Mouse (Mus musculus): ENCODE results near the gene Dnajc15. TPM values are rescaled to one million over a fixed set of nuclear protein-coding genes. Genes with fewer than 3 reads are reported as not detected.

Dnajc15 gene
- 122 and 154 TPM in 2 replicates for polyA plus RNA-seq (2015; fragmentation: Nextera tagmentation; extraction: Ambion mirVana)

DNA sequence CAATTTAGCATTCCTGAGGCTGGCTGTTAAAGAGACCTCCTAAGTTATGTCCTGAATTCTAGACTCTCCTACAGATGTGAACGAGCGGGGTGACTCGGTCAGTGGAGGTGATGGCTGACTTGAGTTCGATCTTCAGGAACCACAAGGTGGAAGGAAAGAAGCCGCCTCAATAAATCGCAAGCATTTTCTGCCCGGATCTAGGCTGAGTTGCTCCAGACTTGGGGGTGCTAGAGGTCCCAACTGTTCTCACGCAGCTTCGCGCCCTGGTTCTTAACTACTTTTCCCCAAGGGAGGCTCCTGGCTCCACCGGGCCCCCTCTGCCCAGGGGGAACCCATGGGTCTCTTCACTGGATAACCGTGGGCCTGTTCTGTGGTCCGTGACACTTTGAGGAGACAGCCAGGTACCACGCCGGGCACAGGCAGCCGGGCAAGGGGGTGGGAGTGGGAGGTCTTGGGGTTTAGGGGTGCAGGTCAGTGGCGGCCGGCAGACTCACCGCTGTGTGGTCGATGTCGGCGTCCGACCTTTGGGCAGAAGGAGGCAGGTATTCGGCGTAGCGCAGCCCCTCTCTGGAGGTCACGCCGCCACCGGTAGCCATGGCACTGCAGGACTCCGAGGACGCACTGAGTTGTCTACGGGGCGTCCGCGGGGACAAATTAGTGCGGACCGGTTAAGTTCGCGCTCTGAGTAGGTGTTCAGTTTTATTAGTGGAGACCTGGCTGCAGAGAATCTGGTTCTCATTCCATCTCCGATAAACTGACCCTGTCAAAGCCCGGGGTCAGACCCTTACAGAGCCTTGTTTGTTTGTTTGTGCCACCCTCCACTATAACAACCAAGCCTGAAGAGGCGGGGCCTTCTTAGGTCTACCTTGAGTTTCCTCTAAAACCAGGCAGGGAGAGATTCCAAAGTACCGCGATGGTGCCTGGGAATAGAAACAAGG is at the start of gene Dnajc15:
TSS of gene Dnajc15 (minus strand) at position 822 of the 938 bp plus-strand sequence.
- Histone ChIP-seq H3K36me3 (peaks cover 12% of the 10 kb centered on the region; the same call in 1 of the 2 replicates), H3K27me3 (replicated peaks) (no peaks in the 10 kb centered on the region), H3K4me1 (peaks cover 13% of the 10 kb centered on the region), H3K27ac (replicated peaks) (no peak within 1 kb of the TSS), H3K4me2 (peak within 1 kb of the TSS; percentile 77), H3K4me3 (peak within 1 kb of the TSS; percentile 65), H3K9me3 (no peaks in the 10 kb centered on the region), H3K9ac (peak within 1 kb of the TSS; percentile 84)
- WGBS = 1% methylated on average over 44 of the region's 44 CpGs
- ATAC-seq (ENCODE audit: extremely low read depth, insufficient number of reproducible peaks, low FRiP score, low TSS enrichment) = peak; percentile 54

DNA sequence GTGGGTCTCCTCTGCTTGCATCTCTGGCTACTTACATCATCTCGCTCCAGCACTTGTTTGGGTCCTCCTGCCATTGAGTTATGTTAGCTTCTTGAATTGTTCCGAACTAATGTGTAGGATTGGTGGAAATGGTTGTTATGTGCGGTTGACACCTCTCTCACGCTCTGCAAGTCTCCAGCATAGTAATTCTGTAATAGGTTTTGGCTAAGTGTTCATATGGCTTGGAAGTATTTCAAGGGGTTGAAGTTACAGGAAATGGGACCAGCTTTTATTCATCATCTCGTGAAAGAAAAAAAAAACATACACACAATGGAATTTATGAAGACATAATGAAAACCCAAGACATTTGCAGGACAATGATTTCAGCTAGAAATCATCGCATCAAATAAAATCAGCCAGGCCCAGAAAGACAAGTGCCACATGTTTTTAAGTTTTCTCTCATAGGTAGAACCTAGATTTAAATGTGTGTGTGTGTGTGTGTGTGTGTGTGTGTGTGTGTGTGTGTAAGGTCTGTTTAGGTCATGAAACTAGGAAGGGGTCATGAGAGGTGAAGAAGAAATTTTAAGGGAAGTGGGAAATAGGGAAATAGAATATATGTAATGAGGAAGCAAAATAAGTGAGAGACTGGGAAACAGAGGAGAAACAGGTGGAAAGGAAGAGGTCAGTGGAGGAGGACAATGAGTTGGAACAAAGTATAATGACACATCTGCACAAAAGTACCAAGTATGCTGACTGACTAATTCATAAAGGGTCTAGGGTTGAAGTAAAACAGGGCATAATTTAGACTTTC is 48.3 kb upstream of the Dnajc15 start:
- H3K4me2 ChIP-seq = no peak overlapping the region
- no peaks in the 10 kb centered on the region for H3K36me3 ChIP-seq
- no peak overlapping the region for H3K4me3 ChIP-seq
- no peak for ATAC-seq (ENCODE audit: extremely low read depth, insufficient number of reproducible peaks, low FRiP score, low TSS enrichment)
- H3K4me1 ChIP-seq = peaks cover 7% of the 10 kb centered on the region; the same call in 1 of the 2 replicates
- WGBS = 71% methylated on average over 6 of the region's 6 CpGs
- H3K27me3 ChIP-seq (replicated peaks) = no peaks in the 10 kb centered on the region
- no peaks in the 10 kb centered on the region for H3K9me3 ChIP-seq
- no peak overlapping the region for H3K9ac ChIP-seq
- H3K27ac ChIP-seq (replicated peaks) = no peak overlapping the region

DNA sequence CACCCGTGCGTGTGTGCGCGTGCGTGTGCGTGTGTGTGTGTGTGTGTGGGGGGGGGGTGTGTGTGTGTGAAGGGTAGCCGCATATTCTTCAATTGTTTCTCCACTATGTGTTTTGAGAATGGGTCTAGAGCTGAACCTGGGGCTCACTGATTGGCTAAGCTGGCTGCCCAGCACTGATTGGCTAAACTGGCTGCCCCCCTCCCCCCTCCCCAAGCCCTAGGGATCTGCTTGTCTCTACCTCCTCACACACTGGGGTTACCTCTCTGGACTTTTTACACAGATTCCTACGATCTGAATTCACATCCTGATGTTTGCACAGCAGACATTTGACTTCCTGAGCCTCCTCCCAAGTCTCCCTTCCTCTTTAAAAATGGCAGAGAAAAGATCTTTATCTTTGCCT is 46.7 kb upstream of the Dnajc15 start:
- Histone ChIP-seq H3K9ac (no peak overlapping the region), H3K27ac (replicated peaks) (no peak overlapping the region), H3K4me2 (no peak overlapping the region), H3K4me1 (peaks cover 7% of the 10 kb centered on the region; the same call in 1 of the 2 replicates), H3K36me3 (no peaks in the 10 kb centered on the region), H3K9me3 (no peaks in the 10 kb centered on the region), H3K27me3 (replicated peaks) (no peaks in the 10 kb centered on the region), H3K4me3 (no peak overlapping the region)
- 86% methylated on average over 8 of the region's 8 CpGs for WGBS
- ATAC-seq (ENCODE audit: extremely low read depth, insufficient number of reproducible peaks, low FRiP score, low TSS enrichment) = no peak

DNA sequence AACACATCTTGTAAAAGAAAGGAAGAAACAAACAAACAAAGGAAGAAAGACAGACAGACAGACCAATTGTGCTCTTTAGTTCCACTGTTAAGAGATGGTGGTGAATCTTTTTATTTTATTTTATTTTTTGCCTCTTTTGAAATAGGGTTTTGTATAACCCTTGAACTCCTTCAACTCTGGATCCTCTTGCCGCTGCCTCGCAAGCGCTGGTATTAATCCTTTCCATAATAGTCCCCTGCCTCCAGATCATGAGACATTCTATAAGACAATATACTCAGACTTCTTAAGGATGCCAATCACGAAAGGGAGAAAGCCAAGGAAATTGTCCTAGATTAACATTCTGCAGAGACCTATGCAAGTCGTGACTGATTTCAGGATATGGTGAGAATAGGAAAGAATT is 40.9 kb upstream of the Dnajc15 start:
- H3K9ac ChIP-seq = no peak overlapping the region
- no peak overlapping the region for H3K4me2 ChIP-seq
- no peaks in the 10 kb centered on the region for H3K27me3 ChIP-seq (replicated peaks)
- no peak overlapping the region for H3K27ac ChIP-seq (replicated peaks)
- ATAC-seq (ENCODE audit: extremely low read depth, insufficient number of reproducible peaks, low FRiP score, low TSS enrichment) = no peak
- no peaks in the 10 kb centered on the region for H3K4me1 ChIP-seq
- no peaks in the 10 kb centered on the region for H3K9me3 ChIP-seq
- H3K36me3 ChIP-seq = no peaks in the 10 kb centered on the region
- no peak overlapping the region for H3K4me3 ChIP-seq
- 89% methylated on average over 5 of the region's 5 CpGs for WGBS

DNA sequence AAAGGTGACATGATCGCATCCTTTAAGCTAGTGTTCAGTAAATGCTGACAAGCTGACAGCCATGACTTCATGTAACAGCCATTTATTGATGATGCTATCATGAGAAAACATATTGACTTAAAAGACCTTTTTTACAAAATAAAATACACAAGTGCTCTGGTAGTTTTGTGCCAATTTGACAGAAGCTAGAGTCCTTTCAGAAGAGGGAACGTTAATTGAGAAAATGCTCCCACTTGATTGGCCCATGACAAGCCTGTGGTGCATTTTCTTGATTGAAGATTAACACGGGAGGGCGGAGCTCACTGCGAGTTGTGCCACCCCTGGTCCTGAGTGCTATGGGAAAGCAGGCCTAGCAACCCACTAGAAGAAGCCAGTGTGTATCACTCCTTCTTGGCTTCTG is 31.7 kb upstream of the Dnajc15 start:
- H3K27me3 ChIP-seq (replicated peaks) = no peaks in the 10 kb centered on the region
- H3K4me1 ChIP-seq = peaks cover 8% of the 10 kb centered on the region
- H3K36me3 ChIP-seq = no peaks in the 10 kb centered on the region
- no peak overlapping the region for H3K4me3 ChIP-seq
- no peak overlapping the region for H3K9ac ChIP-seq
- no peak overlapping the region for H3K4me2 ChIP-seq
- no peak overlapping the region for H3K27ac ChIP-seq (replicated peaks)
- no peaks in the 10 kb centered on the region for H3K9me3 ChIP-seq
- no peak for ATAC-seq (ENCODE audit: extremely low read depth, insufficient number of reproducible peaks, low FRiP score, low TSS enrichment)
- WGBS = 85% methylated on average over 5 of the region's 5 CpGs

DNA sequence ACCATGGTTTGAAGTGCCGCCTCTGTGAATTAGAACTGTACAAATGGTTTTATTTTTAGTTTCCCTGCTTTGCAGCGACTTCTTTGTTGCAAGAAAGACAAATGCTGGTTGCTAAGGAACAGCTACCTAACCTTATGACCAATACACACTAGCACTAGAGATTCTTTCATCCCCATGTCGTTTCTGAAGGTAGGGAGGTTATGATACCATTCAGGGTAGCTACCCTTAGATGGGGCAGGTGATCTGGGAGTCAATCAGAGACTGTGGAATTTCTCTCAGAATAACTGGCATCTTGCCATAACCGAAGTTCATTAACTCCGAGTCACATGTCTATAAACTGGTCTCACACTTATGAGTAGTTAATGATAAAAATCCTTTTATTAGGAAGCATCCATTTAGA is 30.5 kb upstream of the Dnajc15 start:
- peaks cover 8% of the 10 kb centered on the region for H3K4me1 ChIP-seq
- no peak for ATAC-seq (ENCODE audit: extremely low read depth, insufficient number of reproducible peaks, low FRiP score, low TSS enrichment)
- 44% methylated on average over 5 of the region's 5 CpGs for WGBS
- H3K27ac ChIP-seq (replicated peaks) = no peak overlapping the region
- H3K9me3 ChIP-seq = no peaks in the 10 kb centered on the region
- H3K4me2 ChIP-seq = peak overlapping the region; percentile 24; the same call in 1 of the 2 replicates
- no peaks in the 10 kb centered on the region for H3K27me3 ChIP-seq (replicated peaks)
- no peaks in the 10 kb centered on the region for H3K36me3 ChIP-seq
- H3K4me3 ChIP-seq = no peak overlapping the region
- H3K9ac ChIP-seq = no peak overlapping the region

DNA sequence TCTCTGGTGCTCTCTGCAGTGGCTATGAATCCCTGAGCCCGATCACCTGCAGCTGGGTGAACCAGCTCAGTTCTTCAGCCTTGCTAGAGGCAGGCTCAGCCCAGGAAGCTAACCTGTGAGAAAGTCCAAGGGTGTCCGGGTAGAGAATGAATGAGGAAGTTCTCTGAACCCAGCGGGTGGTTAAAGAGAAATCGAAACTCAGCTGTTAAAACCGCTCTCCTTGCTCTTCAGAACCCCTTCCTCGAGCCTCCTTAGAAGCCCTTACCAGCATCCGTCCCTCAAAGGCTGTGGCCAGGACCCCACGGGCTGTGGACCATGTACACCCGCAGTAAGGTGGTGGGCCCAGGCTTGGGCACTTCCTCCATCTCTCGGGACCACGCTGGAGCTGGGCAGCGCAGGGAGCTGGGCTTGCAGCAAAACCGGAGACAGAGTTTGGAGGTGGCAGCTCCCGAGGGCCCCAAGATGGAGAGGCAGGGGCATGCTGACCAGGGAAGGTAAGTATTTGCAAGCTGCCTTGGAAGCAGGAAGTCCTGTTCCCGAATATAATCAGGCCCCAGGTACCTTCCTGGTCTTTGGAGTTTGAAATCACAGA is 29.3 kb upstream of the Dnajc15 start, which contains the start of gene Epsti1:
TSS of gene Epsti1 (plus strand) at position 69 of the 592 bp plus-strand sequence.
- Histone ChIP-seq H3K9ac (peak within 1 kb of the TSS; percentile 56; the same call in 1 of the 2 replicates), H3K4me1 (peaks cover 8% of the 10 kb centered on the region), H3K27ac (replicated peaks) (no peak within 1 kb of the TSS), H3K9me3 (no peaks in the 10 kb centered on the region), H3K4me2 (peak within 1 kb of the TSS; percentile 56), H3K36me3 (no peaks in the 10 kb centered on the region), H3K27me3 (replicated peaks) (no peaks in the 10 kb centered on the region), H3K4me3 (peak within 1 kb of the TSS; percentile 32)
- WGBS = 49% methylated on average over 15 of the region's 15 CpGs
- no peak for ATAC-seq (ENCODE audit: extremely low read depth, insufficient number of reproducible peaks, low FRiP score, low TSS enrichment)

DNA sequence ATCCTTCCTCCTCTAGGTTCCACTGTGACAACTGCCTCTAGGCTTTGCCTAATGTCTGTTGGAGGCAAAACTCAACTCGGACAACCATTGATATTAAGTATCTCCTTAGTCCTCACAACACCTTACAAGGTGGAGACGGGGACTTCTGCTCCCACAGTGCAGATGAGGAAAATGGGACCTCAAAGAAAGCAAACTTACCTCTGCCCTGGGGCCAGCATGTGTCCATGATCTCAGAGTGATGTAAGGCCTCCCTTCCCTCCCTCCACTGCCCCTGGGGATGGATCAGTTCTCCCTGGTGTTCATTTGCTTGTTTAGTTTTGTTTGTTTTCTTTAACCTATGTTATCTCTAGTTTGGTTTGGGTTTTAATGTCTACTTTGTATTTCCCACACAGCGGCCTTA is 27.6 kb upstream of the Dnajc15 start:
- Histone ChIP-seq H3K4me2 (no peak overlapping the region), H3K4me3 (no peak overlapping the region), H3K27ac (replicated peaks) (no peak overlapping the region), H3K9ac (no peak overlapping the region), H3K4me1 (peaks cover 8% of the 10 kb centered on the region), H3K9me3 (no peaks in the 10 kb centered on the region), H3K27me3 (replicated peaks) (no peaks in the 10 kb centered on the region), H3K36me3 (no peaks in the 10 kb centered on the region)
- 81% methylated on average over 3 of the region's 3 CpGs for WGBS
- ATAC-seq (ENCODE audit: extremely low read depth, insufficient number of reproducible peaks, low FRiP score, low TSS enrichment) = no peak

DNA sequence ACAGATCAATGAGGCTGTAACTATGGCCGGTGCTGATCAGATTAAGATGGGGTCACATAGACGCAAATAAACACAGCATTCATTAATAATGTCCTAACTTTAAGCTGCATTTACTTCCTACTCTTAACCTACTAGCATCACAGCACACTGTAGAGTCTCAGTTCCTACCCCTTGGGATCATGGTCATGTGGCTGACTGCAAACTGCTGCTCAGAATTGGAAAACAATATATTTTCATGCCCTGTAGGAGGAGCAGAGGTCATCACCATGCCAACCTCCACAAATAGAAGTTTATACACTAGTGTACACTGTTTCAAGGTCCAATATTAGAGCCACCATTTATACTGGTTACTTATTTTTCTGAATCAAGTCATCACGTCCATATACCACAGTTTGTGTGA is 21.0 kb upstream of the Dnajc15 start:
- no peak overlapping the region for H3K4me3 ChIP-seq
- ATAC-seq (ENCODE audit: extremely low read depth, insufficient number of reproducible peaks, low FRiP score, low TSS enrichment) = no peak
- no peak overlapping the region for H3K9ac ChIP-seq
- no peak overlapping the region for H3K27ac ChIP-seq (replicated peaks)
- H3K27me3 ChIP-seq (replicated peaks) = no peaks in the 10 kb centered on the region
- no peaks in the 10 kb centered on the region for H3K9me3 ChIP-seq
- WGBS = 82% methylated on average over 3 of the region's 3 CpGs
- H3K4me2 ChIP-seq = no peak overlapping the region
- no peaks in the 10 kb centered on the region for H3K36me3 ChIP-seq
- H3K4me1 ChIP-seq = no peaks in the 10 kb centered on the region

DNA sequence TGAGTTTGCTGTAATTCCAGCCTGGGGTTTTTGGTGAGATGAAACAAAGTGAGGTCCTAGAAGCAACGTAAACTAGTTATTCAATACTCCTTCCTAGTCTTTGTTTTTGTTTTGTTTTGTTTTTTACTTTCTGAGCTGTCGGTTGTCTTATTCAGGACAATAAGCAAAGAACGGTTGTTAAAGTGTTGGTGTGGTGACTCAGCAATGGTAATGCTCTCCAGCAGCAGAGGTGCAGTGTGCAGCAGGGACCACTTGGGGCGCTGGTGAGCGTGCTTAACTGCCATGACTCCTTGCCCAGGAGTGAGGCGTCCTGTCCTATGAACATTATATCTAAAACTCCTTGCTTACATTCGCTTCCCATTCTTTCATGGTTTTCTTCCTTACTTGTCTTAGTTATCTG is 15.0 kb upstream of the Dnajc15 start:
- H3K9me3 ChIP-seq = peaks cover 5% of the 10 kb centered on the region; the same call in 1 of the 2 replicates
- no peak overlapping the region for H3K4me2 ChIP-seq
- H3K27ac ChIP-seq (replicated peaks) = no peak overlapping the region
- no peak for ATAC-seq (ENCODE audit: extremely low read depth, insufficient number of reproducible peaks, low FRiP score, low TSS enrichment)
- H3K27me3 ChIP-seq (replicated peaks) = no peaks in the 10 kb centered on the region
- no peak overlapping the region for H3K9ac ChIP-seq
- H3K36me3 ChIP-seq = no peaks in the 10 kb centered on the region
- WGBS = 80% methylated on average over 7 of the region's 7 CpGs
- no peak overlapping the region for H3K4me3 ChIP-seq
- H3K4me1 ChIP-seq = no peaks in the 10 kb centered on the region

DNA sequence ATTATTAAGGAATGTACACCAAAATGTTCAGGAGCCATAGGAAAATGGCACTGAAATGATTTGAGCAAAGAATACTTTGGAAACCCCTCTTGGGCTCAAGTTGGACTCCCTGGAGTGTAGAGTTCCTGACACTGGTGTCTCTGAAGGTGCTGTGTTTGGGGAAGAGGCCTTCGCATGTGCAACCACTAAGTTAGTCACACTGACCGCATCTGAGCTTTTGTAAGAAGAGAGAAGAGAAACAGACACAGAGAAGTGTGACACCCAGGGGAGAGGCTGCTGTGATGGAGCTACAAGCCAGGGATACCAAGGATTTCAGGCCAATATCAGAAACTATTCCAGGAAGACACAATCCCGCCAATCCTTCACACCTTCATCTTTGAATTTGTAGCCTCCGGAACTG is 12.0 kb upstream of the Dnajc15 start:
- Histone ChIP-seq H3K9ac (no peak overlapping the region), H3K9me3 (peaks cover 5% of the 10 kb centered on the region; the same call in 1 of the 2 replicates), H3K27ac (replicated peaks) (no peak overlapping the region), H3K4me3 (no peak overlapping the region), H3K36me3 (no peaks in the 10 kb centered on the region), H3K27me3 (replicated peaks) (no peaks in the 10 kb centered on the region), H3K4me1 (no peaks in the 10 kb centered on the region), H3K4me2 (no peak overlapping the region)
- ATAC-seq (ENCODE audit: extremely low read depth, insufficient number of reproducible peaks, low FRiP score, low TSS enrichment) = no peak
- WGBS = 71% methylated on average over 4 of the region's 4 CpGs

Measured in heart, embryonic 13.5 days (tissue).